Mouse (Mus musculus) G1E (cell line): ENCODE results near the gene Usp4.

Experiments used
- GATA1 ChIP-seq: IDR thresholded peaks from 2 replicates; pipeline ENCODE4 v1.6.1; 2012; ENCODE audit warnings: borderline replicate concordance, low read length, inconsistent platforms, mixed read lengths
- TAL1 ChIP-seq: conservative IDR thresholded peaks from 2 replicates; pipeline ENCODE4 v1.6.1; 2012; ENCODE audit warnings: low read depth, low read length, inconsistent platforms, mixed read lengths

DNA sequence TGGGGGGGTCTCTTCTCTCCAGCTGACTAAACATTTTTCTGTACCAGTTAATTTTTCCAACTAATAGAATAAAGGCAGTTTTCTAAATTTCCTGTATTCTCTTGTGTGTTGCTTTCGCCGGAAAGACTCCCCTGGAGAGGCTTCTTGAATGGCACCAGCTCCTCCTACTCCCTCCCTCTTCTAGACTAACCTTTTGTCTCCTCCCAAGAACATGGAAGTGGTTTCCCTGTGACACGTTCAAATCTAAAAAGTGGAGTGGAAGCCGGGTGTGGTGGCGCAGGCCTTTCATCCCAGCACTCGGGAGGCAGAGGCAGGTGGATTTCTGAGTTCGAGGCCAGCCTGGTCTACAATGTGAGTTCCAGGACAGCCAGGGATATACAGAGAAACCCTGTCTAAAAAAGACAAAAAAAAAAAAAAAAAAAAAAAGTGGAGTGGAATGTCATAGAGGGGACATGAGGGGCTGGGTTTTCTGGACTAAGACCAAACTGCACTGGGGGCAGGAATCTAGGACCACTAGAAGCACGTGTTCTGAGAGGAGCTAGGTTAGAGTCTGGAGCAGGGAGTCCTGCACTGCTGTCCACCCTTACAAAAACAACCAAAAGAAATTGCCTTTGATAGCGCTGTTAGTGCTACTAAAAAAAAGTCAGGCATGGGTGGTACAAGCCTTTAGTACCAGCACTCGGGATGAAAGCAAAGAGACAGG is 9.7 kb upstream of the Usp4 start:
- TF ChIP-seq GATA1 (no peak), TAL1 (no peak)
